Mouse (Mus musculus) lung, postnatal 25 days (tissue): ENCODE measurements around the gene Nipsnap3a.

Experiments
- DNase-seq: peaks from one replicate; pipeline ENCODE4 v3.0.0; 2022; ENCODE audit warnings: low spot score

The Nipsnap3a gene

GRCm38 (mm10) chr4:52989248-52989647 is at the start of gene Nipsnap3a:
Nipsnap3a (plus strand) TSS chr4:52989272.
- DNase-seq: no peak

GRCm38 (mm10) chr4:52946665-52947064 is 42.4 kb upstream of the Nipsnap3a start:
- no peak for DNase-seq

- no peak for DNase-seq
Measured at GRCm38 (mm10) chr4:52949005-52949404, 40.1 kb upstream of the Nipsnap3a start.

GRCm38 (mm10) chr4:52958693-52959092 is 30.4 kb upstream of the Nipsnap3a start:
- DNase-seq: peak; percentile 2

- no peak for DNase-seq
Measured at GRCm38 (mm10) chr4:52964247-52964646, 24.8 kb upstream of the Nipsnap3a start, which contains the start of gene Olfr270. Olfr270 (plus strand) TSS chr4:52964547.

- no peak for DNase-seq
Measured at GRCm38 (mm10) chr4:52985216-52985615, 3.9 kb upstream of the Nipsnap3a start.

- DNase-seq: no peak
Measured at GRCm38 (mm10) chr4:52986266-52986665, 2.8 kb upstream of the Nipsnap3a start.

- DNase-seq: no peak
Measured at GRCm38 (mm10) chr4:52999449-52999848, 10.4 kb downstream of the Nipsnap3a start.

- DNase-seq: no peak
Measured at GRCm38 (mm10) chr4:53000154-53000553, 11.1 kb downstream of the Nipsnap3a start.

GRCm38 (mm10) chr4:53009183-53009582 is 20.1 kb downstream of the Nipsnap3a start:
- no peak for DNase-seq

GRCm38 (mm10) chr4:53009871-53010270 is 20.8 kb downstream of the Nipsnap3a start:
- no peak for DNase-seq

- peak; percentile 96 for DNase-seq
Measured at GRCm38 (mm10) chr4:53011732-53012361, 22.8 kb downstream of the Nipsnap3a start, which contains the start of gene Nipsnap3b. Nipsnap3b (plus strand) TSS chr4:53011880.

- DNase-seq: no peak
Measured at GRCm38 (mm10) chr4:53014421-53014820, 25.3 kb downstream of the Nipsnap3a start.

GRCm38 (mm10) chr4:53015024-53015423 is 26.0 kb downstream of the Nipsnap3a start:
- DNase-seq: no peak

- no peak for DNase-seq
Measured at GRCm38 (mm10) chr4:53018392-53018791, 29.3 kb downstream of the Nipsnap3a start.

- no peak for DNase-seq
Measured at GRCm38 (mm10) chr4:53023189-53023925, 34.3 kb downstream of the Nipsnap3a start.

- no peak for DNase-seq
Measured at GRCm38 (mm10) chr4:53024397-53024796, 35.3 kb downstream of the Nipsnap3a start.

- no peak for DNase-seq
Measured at GRCm38 (mm10) chr4:53027811-53028210, 38.7 kb downstream of the Nipsnap3a start.

- DNase-seq: peak; percentile 20
Measured at GRCm38 (mm10) chr4:53030326-53030948, 41.4 kb downstream of the Nipsnap3a start.

GRCm38 (mm10) chr4:53043819-53044218 is 54.7 kb downstream of the Nipsnap3a start:
- no peak for DNase-seq

- no peak for DNase-seq
Measured at GRCm38 (mm10) chr4:53045807-53046206, 56.7 kb downstream of the Nipsnap3a start.

- DNase-seq: no peak
Measured at GRCm38 (mm10) chr4:53046238-53047022, 57.4 kb downstream of the Nipsnap3a start.
